Mouse (Mus musculus) midbrain, postnatal 0 days (tissue): Measurements from ENCODE around the gene Adamts18. TPM values are rescaled to one million over a fixed set of nuclear protein-coding genes. Genes with fewer than 3 reads are reported as not detected.

Source experiments
- ATAC-seq: fragments of 200-750 bp; cut with Nextera tagmentation; 2 replicates; pipeline ENCODE4 v1.8.0; 2017; ENCODE audit warnings: moderate number of reproducible peaks, mild to moderate bottlenecking, moderate TSS enrichment, moderate library complexity; ENCODE audit not compliant: low FRiP score
- DNase-seq: peaks from one replicate; pipeline ENCODE4 v3.0.0-alpha.2; 2015; ENCODE audit warnings: low spot score
- H3K27ac ChIP-seq: fragments of 300-500 bp; sonication (generic); 2 replicates; pipeline ENCODE4 v1.5.1; 2014; ENCODE audit warnings: low read depth, mild to moderate bottlenecking, low read length, mixed read lengths
- H3K27me3 ChIP-seq: fragments of 300-500 bp; sonication (generic); 2 replicates; pipeline ENCODE4 v1.6.1; 2014; ENCODE audit warnings: low read length, control low read depth, mixed read lengths; ENCODE audit not compliant: insufficient read depth
- H3K36me3 ChIP-seq: fragments of 300-500 bp; sonication (generic); 2 replicates; pipeline ENCODE4 v1.6.1; 2014; ENCODE audit warnings: low read length, control low read depth, mixed read lengths; ENCODE audit not compliant: insufficient read depth
- H3K4me1 ChIP-seq: fragments of 300-500 bp; sonication (generic); 2 replicates; pipeline ENCODE4 v1.6.1; 2014; ENCODE audit warnings: mild to moderate bottlenecking, control low read depth, antibody characterized with exemption, low read length, mixed read lengths; ENCODE audit not compliant: insufficient read depth
- H3K4me2 ChIP-seq: fragments of 300-500 bp; sonication (generic); 2 replicates; pipeline ENCODE4 v1.6.1; 2014; ENCODE audit warnings: low read depth, mild to moderate bottlenecking, low read length, mixed read lengths; ENCODE audit not compliant: poor library complexity, severe bottlenecking
- H3K4me3 ChIP-seq: fragments of 300-500 bp; sonication (generic); 2 replicates; pipeline ENCODE4 v1.5.1; 2014; ENCODE audit warnings: low read depth, mild to moderate bottlenecking, low read length, moderate library complexity
- H3K9ac ChIP-seq: fragments of 300-500 bp; sonication (generic); replicated peaks from 2 replicates; pipeline ENCODE4 v1.6.1; 2014; ENCODE audit warnings: mild to moderate bottlenecking, low read length, moderate library complexity, mixed read lengths; ENCODE audit not compliant: poor library complexity, severe bottlenecking
- H3K9me3 ChIP-seq: fragments of 300-500 bp; sonication (generic); 2 replicates; pipeline ENCODE4 v1.6.1; 2016; ENCODE audit warnings: low read length, control low read depth
- CTCF ChIP-seq: IDR thresholded peaks from 2 replicates; pipeline ENCODE4 v1.5.1; 2016; ENCODE audit warnings: antibody characterized with exemption, mild to moderate bottlenecking
- WGBS: fragments of 180-500 bp; shearing (Covaris S2); extraction: QIAGEN DNeasy Blood & Tissue Kit; methylation state at CpG from one replicate; pipeline ENCODE4 v1.1.7; 2014; 5-methylcytosine and 5-hydroxymethylcytosine counted together
- polyA plus RNA-seq: library from polyadenylated mRNA; unstranded; fragments of >200 nt; fragmentation: Nextera tagmentation; extraction: Ambion mirVana; gene quantifications from 2 replicates; pipeline ENCODE4 v1.2.1, GENCODE M21; 2015
- total RNA-seq: library from RNA; depleted of rRNA; stranded (reverse); fragments of >200 nt; gene quantifications from 2 replicates; pipeline ENCODE4 v1.2.3, GENCODE M21; 2014

Gene Adamts18
- total and polyA plus RNA-seq, 2 experiments from 2014 or later = 3.2 to 4.9 TPM

- H3K9ac ChIP-seq = peak overlapping the region; percentile 78
- no peak for TF ChIP-seq CTCF
- no peaks in the 10 kb centered on the region for H3K9me3 ChIP-seq
- H3K27me3 ChIP-seq = no peaks in the 10 kb centered on the region
- H3K4me3 ChIP-seq = peak overlapping the region; percentile 68
- WGBS = 15% methylated on average over 12 of the region's 12 CpGs
- DNase-seq (peak; percentile 19), ATAC-seq (no peak)
- H3K4me2 ChIP-seq = peak overlapping the region; percentile 97
- peak overlapping the region; percentile 72 for H3K27ac ChIP-seq
- H3K36me3 ChIP-seq = no peaks in the 10 kb centered on the region
- H3K4me1 ChIP-seq = no peaks in the 10 kb centered on the region
Measured at GRCm38 (mm10) chr8:113847606-113848080, 895 bp downstream of the Adamts18 start.

GRCm38 (mm10) chr8:113846669-113847068, 1.9 kb downstream of the Adamts18 start:
- Histone ChIP-seq H3K36me3 (no peaks in the 10 kb centered on the region), H3K4me1 (no peaks in the 10 kb centered on the region), H3K4me3 (no peak overlapping the region), H3K9me3 (no peaks in the 10 kb centered on the region), H3K27ac (no peak overlapping the region), H3K4me2 (peak overlapping the region; percentile 9; the same call in 1 of the 2 replicates), H3K27me3 (no peaks in the 10 kb centered on the region), H3K9ac (no peak overlapping the region)
- DNase-seq (no peak), ATAC-seq (no peak)
- TF ChIP-seq CTCF = no peak
- 86% methylated on average over 5 of the region's 5 CpGs for WGBS

- Histone ChIP-seq H3K4me1 (no peaks in the 10 kb centered on the region), H3K27me3 (no peaks in the 10 kb centered on the region), H3K27ac (no peak overlapping the region), H3K9me3 (no peaks in the 10 kb centered on the region), H3K9ac (no peak overlapping the region), H3K4me2 (peak overlapping the region; percentile 28), H3K36me3 (no peaks in the 10 kb centered on the region), H3K4me3 (peak overlapping the region; percentile 7; the same call in 1 of the 2 replicates)
- TF ChIP-seq CTCF = no peak
- 40% methylated on average over 20 of the region's 20 CpGs for WGBS
- DNase-seq = peak; percentile 62
- no peak for ATAC-seq
Measured at GRCm38 (mm10) chr8:113844801-113845301, 3.7 kb downstream of the Adamts18 start.

DNA sequence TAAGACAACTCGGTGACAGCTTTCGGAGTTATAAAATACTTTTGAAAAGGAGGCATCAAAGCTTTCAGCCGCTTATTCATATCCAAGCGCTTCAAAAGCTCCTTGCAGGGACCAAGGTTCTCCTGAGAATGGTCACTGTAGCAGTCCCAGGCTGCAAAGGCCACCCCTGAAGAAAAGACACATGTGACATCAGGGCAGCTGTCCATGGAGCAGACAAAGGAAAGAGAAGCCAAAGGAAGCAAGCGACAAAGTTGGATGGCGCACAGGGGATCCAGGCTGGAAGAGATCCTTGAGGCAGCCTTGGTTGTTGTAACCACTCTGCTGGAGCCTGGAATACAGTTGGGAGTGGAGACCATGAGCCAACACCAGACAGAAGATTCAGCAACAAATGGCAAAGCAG, 10.3 kb downstream of the Adamts18 start:
- Histone ChIP-seq H3K27ac (no peak overlapping the region), H3K9me3 (no peaks in the 10 kb centered on the region), H3K4me1 (no peaks in the 10 kb centered on the region), H3K9ac (no peak overlapping the region), H3K27me3 (no peaks in the 10 kb centered on the region), H3K4me3 (no peak overlapping the region), H3K36me3 (no peaks in the 10 kb centered on the region), H3K4me2 (no peak overlapping the region)
- DNase-seq (peak; percentile 59), ATAC-seq (peak; percentile 38; the same call in 1 of the 2 replicates)
- no peak for TF ChIP-seq CTCF
- 37% methylated on average over 6 of the region's 6 CpGs for WGBS

GRCm38 (mm10) chr8:113837570-113837915, 11.0 kb downstream of the Adamts18 start:
- H3K9me3 ChIP-seq = no peaks in the 10 kb centered on the region
- H3K9ac ChIP-seq = no peak overlapping the region
- no peak for ATAC-seq
- no peaks in the 10 kb centered on the region for H3K4me1 ChIP-seq
- H3K4me2 ChIP-seq = no peak overlapping the region
- H3K27ac ChIP-seq = no peak overlapping the region
- no peaks in the 10 kb centered on the region for H3K36me3 ChIP-seq
- DNase-seq = no peak
- TF ChIP-seq CTCF = no peak
- H3K27me3 ChIP-seq = no peaks in the 10 kb centered on the region
- WGBS = 13% methylated on average over 4 of the region's 4 CpGs
- no peak overlapping the region for H3K4me3 ChIP-seq

- TF ChIP-seq CTCF = peak; percentile 26
- no peaks in the 10 kb centered on the region for H3K4me1 ChIP-seq
- no peak overlapping the region for H3K27ac ChIP-seq
- H3K4me2 ChIP-seq = no peak overlapping the region
- no peak overlapping the region for H3K4me3 ChIP-seq
- DNase-seq (no peak), ATAC-seq (no peak)
- H3K9ac ChIP-seq = no peak overlapping the region
- 55% methylated on average over 8 of the region's 8 CpGs for WGBS
- H3K27me3 ChIP-seq = no peaks in the 10 kb centered on the region
- no peaks in the 10 kb centered on the region for H3K36me3 ChIP-seq
- H3K9me3 ChIP-seq = no peaks in the 10 kb centered on the region
Measured at GRCm38 (mm10) chr8:113836892-113837569, 11.5 kb downstream of the Adamts18 start.
